In genomic region chr4:111281836-111282235, GRCm38 (mm10) we compare ENCODE assay signal across 20 mouse cellular contexts.
"Had no signal": no experiment of that assay in that cellular context is flagged by ENCODE, and none has a peak within 500 bp of the region (broad histone marks: within the 10 kb centered on the region; RNA-seq: fewer than 3 reads in every experiment).

No protein-coding gene starts in this region.

- H3K27me3 ChIP-seq: intestine, embryonic 15.5 days; kidney, embryonic 15.5 days; liver, embryonic 13.5 days; midbrain, embryonic 12.5 days; neural tube, embryonic 13.5 days had no signal

- H3K4me2 ChIP-seq: intestine, embryonic 15.5 days; kidney, embryonic 15.5 days; liver, embryonic 13.5 days; midbrain, embryonic 12.5 days; neural tube, embryonic 13.5 days had no signal

- H3K36me3 ChIP-seq: intestine, embryonic 15.5 days; kidney, embryonic 15.5 days; liver, embryonic 13.5 days; midbrain, embryonic 12.5 days; neural tube, embryonic 13.5 days had no signal

- H3K4me3 ChIP-seq: intestine, embryonic 15.5 days; kidney, embryonic 15.5 days; layer of hippocampus, adult 2 months; liver, embryonic 13.5 days; midbrain, embryonic 12.5 days; myocyte; neural tube, embryonic 13.5 days had no signal

- H3K4me1 ChIP-seq: intestine, embryonic 15.5 days; kidney, embryonic 15.5 days; liver, embryonic 13.5 days; midbrain, embryonic 12.5 days; neural tube, embryonic 13.5 days had no signal

- H3K9me3 ChIP-seq: intestine, embryonic 15.5 days; kidney, embryonic 15.5 days; liver, embryonic 13.5 days; midbrain, embryonic 12.5 days; neural tube, embryonic 13.5 days had no signal

- DNase-seq: kidney, adult 11 months; kidney, adult 8-10 months; kidney, postnatal 10 days; kidney, postnatal 36 days; liver, embryonic 13.5 days; lung, adult 2 months; lung, postnatal 14 days; lung, postnatal 4 days; retina, postnatal 1 day; right cerebral cortex, postnatal 14 days; right cerebral cortex, postnatal 4 days; thymus, postnatal 25 days had no signal

- H3K9ac ChIP-seq: intestine, embryonic 15.5 days; kidney, embryonic 15.5 days; liver, embryonic 13.5 days; midbrain, embryonic 12.5 days; neural tube, embryonic 13.5 days had no signal

- ATAC-seq: intestine, embryonic 15.5 days; midbrain, embryonic 16.5 days had no signal

- H3K27ac ChIP-seq: intestine, embryonic 15.5 days; kidney, embryonic 15.5 days; layer of hippocampus, adult 2 months; liver, embryonic 13.5 days; midbrain, embryonic 12.5 days; neural tube, embryonic 13.5 days; stomach, postnatal 0 days had no signal
